Mouse (Mus musculus): ENCODE results near the gene Erbb3.

DNA sequence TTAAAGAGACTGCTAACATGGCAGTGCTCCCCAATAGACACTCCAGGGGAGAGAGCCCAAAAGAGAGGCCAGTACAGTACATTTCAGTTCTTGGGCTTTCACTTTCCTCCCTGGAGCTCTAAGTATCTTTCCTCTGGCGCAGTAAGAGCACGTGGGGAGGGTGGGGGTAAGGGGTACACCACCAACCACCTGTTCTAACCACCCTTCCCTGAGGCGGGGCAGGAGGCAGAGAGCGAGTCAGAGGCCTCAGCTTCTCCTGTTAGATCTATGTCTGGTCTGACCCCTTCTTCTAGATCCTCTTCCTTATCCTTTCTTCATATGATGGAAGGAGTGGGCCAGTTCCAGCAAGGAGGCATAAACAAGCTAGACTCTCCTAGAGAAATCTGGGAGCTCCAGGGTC lies 2.3 kb downstream of the Erbb3 start:
- TF ChIP-seq CTCF (IDR thresholded peaks at IDR 0.05; ENCODE audit: insufficient read depth, low read length): no peak
- no peak for TF ChIP-seq POLR2A (IDR thresholded peaks at IDR 0.05; ENCODE audit: borderline replicate concordance, extremely low read depth, low read depth, low read length)

Data from lung, adult 2 months (tissue).